Mouse (Mus musculus) midbrain, embryonic 14.5 days (tissue): ENCODE data around the gene Plppr2. TPM values are rescaled to one million over a fixed set of nuclear protein-coding genes. Genes with fewer than 3 reads are reported as not detected.

Source experiments
- ATAC-seq: fragments of 200-750 bp; cut with Nextera tagmentation; 2 replicates; pipeline ENCODE4 v1.8.0; 2017; ENCODE audit warnings: moderate number of reproducible peaks, moderate library complexity; ENCODE audit not compliant: low FRiP score, low TSS enrichment
- DNase-seq: peaks from one replicate; pipeline ENCODE4 v3.0.0-alpha.2; 2015
- H3K27ac ChIP-seq: fragments of 300-500 bp; sonication (generic); replicated peaks from 2 replicates; pipeline ENCODE4 v1.5.1; 2014; ENCODE audit warnings: mild to moderate bottlenecking, low read depth, low read length, moderate library complexity
- H3K27me3 ChIP-seq: fragments of 300-500 bp; sonication (generic); 2 replicates; pipeline ENCODE4 v1.6.1; 2014; ENCODE audit warnings: low read length, control low read depth, mixed read lengths; ENCODE audit not compliant: control insufficient read depth, insufficient read depth
- H3K36me3 ChIP-seq: fragments of 300-500 bp; sonication (generic); 2 replicates; pipeline ENCODE4 v1.6.1; 2014; ENCODE audit warnings: low read length, control low read depth; ENCODE audit not compliant: control insufficient read depth, insufficient read depth
- H3K4me1 ChIP-seq: fragments of 300-500 bp; sonication (generic); 2 replicates; pipeline ENCODE4 v1.6.1; 2014; ENCODE audit warnings: mild to moderate bottlenecking, antibody characterized with exemption, low read length, control low read depth; ENCODE audit not compliant: control insufficient read depth, insufficient read depth
- H3K4me2 ChIP-seq: fragments of 300-500 bp; sonication (generic); 2 replicates; pipeline ENCODE4 v1.6.1; 2014; ENCODE audit warnings: mild to moderate bottlenecking, low read length, moderate library complexity
- H3K4me3 ChIP-seq: fragments of 300-500 bp; sonication (generic); replicated peaks from 2 replicates; pipeline ENCODE4 v1.5.1; 2014; ENCODE audit warnings: low read depth, low read length
- H3K9ac ChIP-seq: fragments of 300-500 bp; sonication (generic); replicated peaks from 2 replicates; pipeline ENCODE4 v1.6.1; 2014; ENCODE audit warnings: mild to moderate bottlenecking, low read length, moderate library complexity
- H3K9me3 ChIP-seq: fragments of 300-500 bp; sonication (generic); 2 replicates; pipeline ENCODE4 v1.6.1; 2016; ENCODE audit warnings: low read length, control low read depth, mixed read lengths; ENCODE audit not compliant: control insufficient read depth
- WGBS: fragments of 180-500 bp; shearing (Covaris S2); extraction: QIAGEN DNeasy Blood & Tissue Kit; methylation state at CpG from one replicate; pipeline ENCODE4 v1.1.7; 2014; 5-methylcytosine and 5-hydroxymethylcytosine counted together
- polyA plus RNA-seq: library from polyadenylated mRNA; unstranded; fragments of >200 nt; fragmentation: Nextera tagmentation; extraction: Ambion mirVana; gene quantifications from 2 replicates; pipeline ENCODE4 v1.2.1, GENCODE M21; 2014

Plppr2 gene
- polyA plus RNA-seq, 1 experiment from 2014 or later = 91.3 TPM

- no peak for DNase-seq
- no peaks in the 10 kb centered on the region for H3K9me3 ChIP-seq
- no peak overlapping the region for H3K27ac ChIP-seq
- 89% methylated on average over 3 of the region's 3 CpGs for WGBS
- no peak for ATAC-seq
- H3K4me2 ChIP-seq = no peak overlapping the region
- H3K27me3 ChIP-seq = peaks cover 6% of the 10 kb centered on the region; the same call in 1 of the 2 replicates
- no peak overlapping the region for H3K4me3 ChIP-seq
- H3K36me3 ChIP-seq = no peaks in the 10 kb centered on the region
- H3K4me1 ChIP-seq = no peaks in the 10 kb centered on the region
- no peak overlapping the region for H3K9ac ChIP-seq
Observed at GRCm38 (mm10) chr9:21996178-21996867, 59.5 kb downstream of the Plppr2 start.

Other genes with a start within 250 kb of the Plppr2 start
- 8.2 and 9.4 TPM in 2 replicates for gene Ldlr, start 213.6 kb upstream of the Plppr2 start, polyA plus RNA-seq
- 19.9 and 21.4 TPM in 2 replicates for gene Spc24, start 176.7 kb upstream of the Plppr2 start, polyA plus RNA-seq
- 0.66 and 2.7 TPM in 2 replicates for gene Kank2, start 138.3 kb upstream of the Plppr2 start, polyA plus RNA-seq
- gene Angptl8, start 101.5 kb upstream of the Plppr2 start, polyA plus RNA-seq = 0.34 TPM in 1 of 2 replicates, not detected in the other
- 7.2 and 12.7 TPM in 2 replicates for gene Dock6, start 84.4 kb upstream of the Plppr2 start, polyA plus RNA-seq
- gene Rab3d, start 18.8 kb upstream of the Plppr2 start, polyA plus RNA-seq = 9.8 and 10.2 TPM in 2 replicates
- 5.7 and 7.7 TPM in 2 replicates for gene Ccdc159, start 9.6 kb upstream of the Plppr2 start, polyA plus RNA-seq
- gene Tmem205, start 9.5 kb upstream of the Plppr2 start, polyA plus RNA-seq = 42.2 and 51.8 TPM in 2 replicates
- 21.5 and 22.8 TPM in 2 replicates for gene Swsap1, start 18.7 kb downstream of the Plppr2 start, polyA plus RNA-seq
- gene Epor, start 26.5 kb downstream of the Plppr2 start, polyA plus RNA-seq = 0.65 and 2.0 TPM in 2 replicates
- 0.53 and 0.68 TPM in 2 replicates for gene Rgl3, start 52.4 kb downstream of the Plppr2 start, polyA plus RNA-seq
- 4.5 and 4.6 TPM in 2 replicates for gene Ccdc151, start 65.6 kb downstream of the Plppr2 start, polyA plus RNA-seq
- 70.6 and 73.2 TPM in 2 replicates for gene Prkcsh, start 65.8 kb downstream of the Plppr2 start, polyA plus RNA-seq
- 137 and 162 TPM in 2 replicates for gene Elavl3, start 115.0 kb downstream of the Plppr2 start, polyA plus RNA-seq
- gene Gm49318, start 134.2 kb downstream of the Plppr2 start, polyA plus RNA-seq = not detected in 2 replicates
- gene Zfp653, start 134.3 kb downstream of the Plppr2 start, polyA plus RNA-seq = 14.7 and 18.1 TPM in 2 replicates
- gene Ecsit, start 148.4 kb downstream of the Plppr2 start, polyA plus RNA-seq = 45.6 and 48.5 TPM in 2 replicates
- gene Cnn1, start 162.2 kb downstream of the Plppr2 start, polyA plus RNA-seq = 0.58 and 0.61 TPM in 2 replicates
- 182 and 196 TPM in 2 replicates for gene Elof1, start 180.1 kb downstream of the Plppr2 start, polyA plus RNA-seq
- gene Acp5, start 198.7 kb downstream of the Plppr2 start, polyA plus RNA-seq = 0.79 TPM in 1 of 2 replicates, not detected in the other
- gene Pigyl, start 219.8 kb downstream of the Plppr2 start, polyA plus RNA-seq = 94.1 and 96.4 TPM in 2 replicates